Mouse (Mus musculus): Measurements from ENCODE around the gene Yipf4. TPM values are rescaled to one million over a fixed set of nuclear protein-coding genes. Genes with fewer than 3 reads are reported as not detected.

The Yipf4 gene
- polyA plus RNA-seq, 1 experiment from 2014 or later = 61.3 TPM

GRCm38 (mm10) chr17:74537526-74537925 lies 48.2 kb downstream of the Yipf4 start:
- H3K27me3 ChIP-seq (ENCODE audit: insufficient read depth, low read length) = no peaks in the 10 kb centered on the region
- DNase-seq = no peak
- no peak overlapping the region for H3K4me2 ChIP-seq
- no peaks in the 10 kb centered on the region for H3K36me3 ChIP-seq (ENCODE audit: insufficient read depth)
- 89% methylated on average over 1 of the region's 1 CpGs for WGBS
- no peak for TF ChIP-seq CTCF (IDR thresholded peaks at IDR 0.05; ENCODE audit: low read depth)
- no peaks in the 10 kb centered on the region for H3K9me3 ChIP-seq (ENCODE audit: low read depth, low read length)
- no peak overlapping the region for H3K9ac ChIP-seq
- no peak overlapping the region for H3K27ac ChIP-seq (ENCODE audit: low read depth)
- ATAC-seq (ENCODE audit: insufficient read depth) = no peak
- no peak overlapping the region for H3K4me3 ChIP-seq (ENCODE audit: low read depth, low read length)
- no peaks in the 10 kb centered on the region for H3K4me1 ChIP-seq (ENCODE audit: insufficient read depth)

DNA sequence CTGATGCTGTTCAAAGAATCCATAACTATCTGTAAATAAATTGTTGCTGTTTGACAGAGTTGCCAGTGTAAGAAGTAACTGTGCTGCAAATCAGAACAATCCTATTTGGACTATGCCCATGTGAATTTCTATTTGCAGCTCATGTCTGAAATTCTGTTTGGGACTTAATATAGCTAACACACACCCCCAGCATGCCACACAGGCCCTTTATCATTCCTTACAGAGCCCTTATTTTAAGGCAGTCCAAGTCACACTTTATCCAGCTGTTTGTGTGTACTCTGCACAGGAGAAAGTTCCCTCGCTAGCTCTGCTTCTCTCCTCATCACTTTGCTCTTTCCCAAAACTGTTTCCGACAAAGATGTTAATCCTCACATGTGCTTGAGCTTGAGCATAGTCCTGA lies 54.3 kb downstream of the Yipf4 start:
- Histone ChIP-seq H3K9me3 (ENCODE audit: low read depth, low read length) (no peaks in the 10 kb centered on the region), H3K36me3 (ENCODE audit: insufficient read depth) (peaks cover 25% of the 10 kb centered on the region), H3K27me3 (ENCODE audit: insufficient read depth, low read length) (no peaks in the 10 kb centered on the region), H3K27ac (ENCODE audit: low read depth) (no peak overlapping the region), H3K9ac (no peak overlapping the region), H3K4me2 (no peak overlapping the region), H3K4me1 (ENCODE audit: insufficient read depth) (no peaks in the 10 kb centered on the region), H3K4me3 (ENCODE audit: low read depth, low read length) (no peak overlapping the region)
- WGBS = 90% methylated on average over 2 of the region's 2 CpGs
- ATAC-seq (ENCODE audit: insufficient read depth) (no peak), DNase-seq (no peak)
- TF ChIP-seq CTCF (IDR thresholded peaks at IDR 0.05; ENCODE audit: low read depth) = no peak

Other genes with a start within 250 kb of the Yipf4 start
- 98.1 and 99.2 TPM in 2 replicates for gene Memo1, start 194.0 kb upstream of the Yipf4 start, polyA plus RNA-seq (2014; fragmentation: Nextera tagmentation; extraction: Ambion mirVana)
- gene Dpy30, start 165.5 kb upstream of the Yipf4 start, polyA plus RNA-seq (2014; fragmentation: Nextera tagmentation; extraction: Ambion mirVana) = 202 and 207 TPM in 2 replicates
- gene Spast, start 150.5 kb upstream of the Yipf4 start, polyA plus RNA-seq (2014; fragmentation: Nextera tagmentation; extraction: Ambion mirVana) = 25.8 and 26.7 TPM in 2 replicates
- 40.0 and 42.6 TPM in 2 replicates for gene Slc30a6, start 93.9 kb upstream of the Yipf4 start, polyA plus RNA-seq (2014; fragmentation: Nextera tagmentation; extraction: Ambion mirVana)
- 0.27 and 0.39 TPM in 2 replicates for gene Nlrc4, start 30.4 kb upstream of the Yipf4 start, polyA plus RNA-seq (2014; fragmentation: Nextera tagmentation; extraction: Ambion mirVana)
- gene Birc6, start 38.8 kb downstream of the Yipf4 start, polyA plus RNA-seq (2014; fragmentation: Nextera tagmentation; extraction: Ambion mirVana) = 98.4 and 99.8 TPM in 2 replicates
- gene Ttc27, start 228.2 kb downstream of the Yipf4 start, polyA plus RNA-seq (2014; fragmentation: Nextera tagmentation; extraction: Ambion mirVana) = 25.6 and 26.2 TPM in 2 replicates

Data from lung, embryonic 14.5 days (tissue).